Mouse (Mus musculus) C2C12 (cell line): ENCODE results near the gene Atxn7l2.

Experiments used
- CTCF ChIP-seq: IDR thresholded peaks from one replicate; pipeline ENCODE4 v1.5.1; 2011; ENCODE audit not compliant: control insufficient read depth, insufficient read depth, insufficient read length
- MAX ChIP-seq: IDR thresholded peaks from one replicate; pipeline ENCODE4 v1.6.1; 2011; ENCODE audit warnings: mild to moderate bottlenecking, control low read depth

GRCm38 (mm10) chr3:108158383-108159037 lies 52.2 kb downstream of the Atxn7l2 start:
- TF ChIP-seq MAX: no peak
- TF ChIP-seq CTCF: no peak
